Comparison of ENCODE assay signal across 16 mouse cellular contexts in the genomic region with DNA sequence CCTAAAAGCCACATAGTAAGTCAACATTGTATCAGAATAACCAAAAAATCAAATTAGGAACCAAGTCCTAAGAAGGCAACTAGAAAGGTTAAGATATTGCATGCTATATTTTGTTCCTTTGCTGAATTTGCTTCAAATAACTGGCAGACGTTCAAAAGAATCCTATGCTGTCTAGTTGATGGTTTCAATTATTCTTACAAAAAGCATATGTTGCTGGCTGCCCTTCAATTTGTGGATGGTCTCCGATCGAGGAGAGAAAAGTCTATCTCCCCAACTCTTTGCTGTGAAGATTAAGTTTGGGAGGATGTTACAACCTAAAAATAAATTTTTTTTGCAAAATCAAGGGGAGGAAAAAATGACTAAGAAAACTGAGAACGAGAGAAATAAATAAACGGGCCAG.
"Had no signal": no experiment of that assay in that cellular context is flagged by ENCODE, and none has a peak within 500 bp of the region (broad histone marks: within the 10 kb centered on the region; RNA-seq: fewer than 3 reads in every experiment).

No protein-coding gene starts in this region.

- H3K9me3 ChIP-seq: neural tube, embryonic 13.5 days; neural tube, embryonic 15.5 days; stomach, embryonic 15.5 days had no signal

- H3K36me3 ChIP-seq: neural tube, embryonic 13.5 days; neural tube, embryonic 15.5 days; stomach, embryonic 15.5 days had no signal

- H3K27me3 ChIP-seq: neural tube, embryonic 13.5 days; neural tube, embryonic 15.5 days; stomach, embryonic 15.5 days had no signal

- H3K4me1 ChIP-seq: neural tube, embryonic 13.5 days; neural tube, embryonic 15.5 days; stomach, embryonic 15.5 days had no signal

- H3K4me2 ChIP-seq: neural tube, embryonic 13.5 days; neural tube, embryonic 15.5 days; stomach, embryonic 15.5 days had no signal

- DNase-seq: retina, postnatal 1 day; right cerebral cortex, adult 18-20 months; right cerebral cortex, postnatal 14 days; right cerebral cortex, postnatal 25 days; right cerebral cortex, postnatal 4 days; spleen, adult 18-20 months; thymus, adult 18-20 months; thymus, adult 2 months; thymus, postnatal 14 days; thymus, postnatal 25 days; thymus, postnatal 36 days; thymus, postnatal 4 days had no signal

- H3K27ac ChIP-seq: neural tube, embryonic 13.5 days; neural tube, embryonic 15.5 days; stomach, embryonic 15.5 days; stomach, postnatal 0 days had no signal

- H3K4me3 ChIP-seq: neural tube, embryonic 13.5 days; neural tube, embryonic 15.5 days; stomach, embryonic 15.5 days had no signal

- H3K9ac ChIP-seq: neural tube, embryonic 13.5 days; neural tube, embryonic 15.5 days; stomach, embryonic 15.5 days had no signal
